Mouse (Mus musculus) liver, embryonic 14.5 days (tissue): Measurements from ENCODE around the gene Dok5.

Experiments used
- CTCF ChIP-seq: IDR thresholded peaks from 2 replicates; pipeline ENCODE4 v1.5.1; 2016; ENCODE audit warnings: antibody characterized with exemption, low read depth, control low read depth
- EP300 ChIP-seq: IDR thresholded peaks from 2 replicates; pipeline ENCODE4 v1.6.1; 2016; ENCODE audit warnings: antibody characterized with exemption, low read depth

GRCm38 (mm10) chr2:170863201-170863600 is 131.6 kb downstream of the Dok5 start:
- TF ChIP-seq CTCF: no peak
- no peak for TF ChIP-seq EP300
